Mouse (Mus musculus) heart, embryonic 16.5 days (tissue): ENCODE measurements around the gene Slc9a3r2. TPM values are rescaled to one million over a fixed set of nuclear protein-coding genes. Genes with fewer than 3 reads are reported as not detected.

Experiments used
- ATAC-seq: fragments of 200-750 bp; cut with Nextera tagmentation; replicated peaks from 2 replicates; pipeline ENCODE4 v1.8.0; 2017; ENCODE audit warnings: moderate number of reproducible peaks; ENCODE audit not compliant: insufficient read depth, low FRiP score; ENCODE audit errors: extremely low read depth
- H3K27ac ChIP-seq: fragments of 300-500 bp; sonication (generic); 2 replicates; pipeline ENCODE4 v1.5.1; 2014; ENCODE audit warnings: mild to moderate bottlenecking, low read length, control low read depth, moderate library complexity
- H3K27me3 ChIP-seq: fragments of 300-500 bp; sonication (generic); 2 replicates; pipeline ENCODE4 v1.6.1; 2014; ENCODE audit warnings: low read length, mixed read lengths; ENCODE audit not compliant: control insufficient read depth, insufficient read depth
- H3K36me3 ChIP-seq: fragments of 300-500 bp; sonication (generic); 2 replicates; pipeline ENCODE4 v1.6.1; 2014; ENCODE audit not compliant: control insufficient read depth, insufficient read depth
- H3K4me1 ChIP-seq: fragments of 300-500 bp; sonication (generic); 2 replicates; pipeline ENCODE4 v1.6.1; 2014; ENCODE audit warnings: low read length, mixed read lengths; ENCODE audit not compliant: control insufficient read depth, insufficient read depth
- H3K4me2 ChIP-seq: fragments of 300-500 bp; sonication (generic); 2 replicates; pipeline ENCODE4 v1.6.1; 2014; ENCODE audit warnings: low read depth, mild to moderate bottlenecking, control low read depth, low read length
- H3K4me3 ChIP-seq: fragments of 300-500 bp; sonication (generic); 2 replicates; pipeline ENCODE4 v1.5.1; 2014; ENCODE audit warnings: mild to moderate bottlenecking, control low read depth, low read length
- H3K9ac ChIP-seq: fragments of 300-500 bp; sonication (generic); 2 replicates; pipeline ENCODE4 v1.6.1; 2014; ENCODE audit warnings: low read length, control low read depth
- H3K9me3 ChIP-seq: fragments of 300-500 bp; sonication (generic); replicated peaks from 2 replicates; pipeline ENCODE4 v1.6.1; 2016; ENCODE audit warnings: low read length; ENCODE audit not compliant: control insufficient read depth
- WGBS: fragments of 180-500 bp; shearing (Covaris S2); extraction: QIAGEN DNeasy Blood & Tissue Kit; methylation state at CpG from one replicate; pipeline ENCODE4 v1.1.7; 2014; 5-methylcytosine and 5-hydroxymethylcytosine counted together
- polyA plus RNA-seq: library from polyadenylated mRNA; unstranded; fragments of >200 nt; fragmentation: Nextera tagmentation; extraction: Ambion mirVana; gene quantifications from 2 replicates; pipeline ENCODE4 v1.2.1, GENCODE M21; 2015

Gene Slc9a3r2
- polyA plus RNA-seq: 50.8 and 63.9 TPM in 2 replicates

GRCm38 (mm10) chr17:24650070-24650616, at the start of gene Slc9a3r2:
TSS of gene Slc9a3r2 (minus strand) at chr17:24650327.
- Histone ChIP-seq H3K27ac (peak within 1 kb of the TSS; percentile 67), H3K27me3 (0 out of 2 replicates have a peak, but pooled peaks cover 5% of the 10 kb centered on the region), H3K36me3 (no peaks in the 10 kb centered on the region), H3K4me3 (peak within 1 kb of the TSS; percentile 78), H3K4me2 (peak within 1 kb of the TSS; percentile 98), H3K4me1 (peaks cover 12% of the 10 kb centered on the region), H3K9ac (peak within 1 kb of the TSS; percentile 90), H3K9me3 (no peaks in the 10 kb centered on the region)
- 3% methylated on average over 41 of the region's 41 CpGs for WGBS
- ATAC-seq: peak; percentile 69

- H3K4me1 ChIP-seq: peaks cover 8% of the 10 kb centered on the region; the same call in 1 of the 2 replicates
- no peak overlapping the region for H3K9ac ChIP-seq
- WGBS: 82% methylated on average over 2 of the region's 2 CpGs
- no peaks in the 10 kb centered on the region for H3K27me3 ChIP-seq
- peaks cover 24% of the 10 kb centered on the region for H3K36me3 ChIP-seq
- no peaks in the 10 kb centered on the region for H3K9me3 ChIP-seq
- H3K4me2 ChIP-seq: no peak overlapping the region
- no peak overlapping the region for H3K4me3 ChIP-seq
- H3K27ac ChIP-seq: no peak overlapping the region
- ATAC-seq: no peak
These were observed 49.3 kb upstream of the Slc9a3r2 start for GRCm38 (mm10) chr17:24699473-24699872.

GRCm38 (mm10) chr17:24698715-24699114, 48.6 kb upstream of the Slc9a3r2 start:
- H3K9me3 ChIP-seq: no peaks in the 10 kb centered on the region
- no peaks in the 10 kb centered on the region for H3K27me3 ChIP-seq
- no peak for ATAC-seq
- peaks cover 8% of the 10 kb centered on the region; the same call in 1 of the 2 replicates for H3K4me1 ChIP-seq
- no peak overlapping the region for H3K4me2 ChIP-seq
- H3K36me3 ChIP-seq: peaks cover 17% of the 10 kb centered on the region
- H3K27ac ChIP-seq: no peak overlapping the region
- WGBS: 67% methylated on average over 9 of the region's 9 CpGs
- no peak overlapping the region for H3K9ac ChIP-seq
- H3K4me3 ChIP-seq: no peak overlapping the region

GRCm38 (mm10) chr17:24697985-24698384, 47.9 kb upstream of the Slc9a3r2 start:
- no peak overlapping the region for H3K9ac ChIP-seq
- H3K4me2 ChIP-seq: no peak overlapping the region
- no peak for ATAC-seq
- H3K4me3 ChIP-seq: no peak overlapping the region
- WGBS: 28% methylated on average over 5 of the region's 5 CpGs
- no peak overlapping the region for H3K27ac ChIP-seq
- no peaks in the 10 kb centered on the region for H3K27me3 ChIP-seq
- H3K4me1 ChIP-seq: peaks cover 8% of the 10 kb centered on the region; the same call in 1 of the 2 replicates
- peaks cover 17% of the 10 kb centered on the region for H3K36me3 ChIP-seq
- no peaks in the 10 kb centered on the region for H3K9me3 ChIP-seq

- peak within 1 kb of the TSS; percentile 82 for H3K9ac ChIP-seq
- peak within 1 kb of the TSS; percentile 75 for H3K4me2 ChIP-seq
- H3K9me3 ChIP-seq: no peaks in the 10 kb centered on the region
- H3K4me3 ChIP-seq: peak within 1 kb of the TSS; percentile 71
- H3K4me1 ChIP-seq: peaks cover 8% of the 10 kb centered on the region; the same call in 1 of the 2 replicates
- WGBS: under 1% methylated on average over 68 of the region's 76 CpGs
- H3K27ac ChIP-seq: peak within 1 kb of the TSS; percentile 79
- ATAC-seq: peak; percentile 93
- no peaks in the 10 kb centered on the region for H3K27me3 ChIP-seq
- H3K36me3 ChIP-seq: peaks cover 11% of the 10 kb centered on the region; the same call in 1 of the 2 replicates
These were observed 46.0 kb upstream of the Slc9a3r2 start, which contains the start of the genes Gfer and Noxo1 for GRCm38 (mm10) chr17:24696011-24696697. TSS of gene Gfer (minus strand) at chr17:24696156. TSS of gene Noxo1 (plus strand) at chr17:24696234.

GRCm38 (mm10) chr17:24695326-24696010, 45.3 kb upstream of the Slc9a3r2 start:
- peak; percentile 37 for ATAC-seq
- peaks cover 8% of the 10 kb centered on the region; the same call in 1 of the 2 replicates for H3K4me1 ChIP-seq
- peak overlapping the region; percentile 71 for H3K4me3 ChIP-seq
- H3K9me3 ChIP-seq: no peaks in the 10 kb centered on the region
- 9% methylated on average over 49 of the region's 51 CpGs for WGBS
- H3K36me3 ChIP-seq: peaks cover 5% of the 10 kb centered on the region; the same call in 1 of the 2 replicates
- peak overlapping the region; percentile 79 for H3K27ac ChIP-seq
- peak overlapping the region; percentile 75 for H3K4me2 ChIP-seq
- peak overlapping the region; percentile 82 for H3K9ac ChIP-seq
- H3K27me3 ChIP-seq: peaks cover under 1% of the 10 kb centered on the region; the same call in 1 of the 2 replicates

- Histone ChIP-seq H3K9me3 (no peaks in the 10 kb centered on the region), H3K9ac (no peak overlapping the region), H3K4me3 (no peak overlapping the region), H3K27me3 (peaks cover 30% of the 10 kb centered on the region), H3K36me3 (no peaks in the 10 kb centered on the region), H3K4me2 (no peak overlapping the region), H3K4me1 (peaks cover 23% of the 10 kb centered on the region), H3K27ac (no peak overlapping the region)
- 78% methylated on average over 5 of the region's 5 CpGs for WGBS
- ATAC-seq: no peak
These were observed 42.3 kb upstream of the Slc9a3r2 start for GRCm38 (mm10) chr17:24692385-24692784.

- WGBS: under 1% methylated on average over 54 of the region's 55 CpGs
These were observed 39.3 kb upstream of the Slc9a3r2 start, which contains the start of gene Syngr3 for GRCm38 (mm10) chr17:24689251-24690081. TSS of gene Syngr3 (minus strand) at chr17:24689955.

More at GRCm38 (mm10) chr17:24689251-24690081, 39.3 kb upstream of the Slc9a3r2 start, which contains the start of gene Syngr3:
- Histone ChIP-seq H3K36me3 (no peaks in the 10 kb centered on the region), H3K4me1 (peaks cover 15% of the 10 kb centered on the region), H3K9me3 (no peaks in the 10 kb centered on the region), H3K27ac (no peak within 1 kb of the TSS), H3K4me2 (peak within 1 kb of the TSS; percentile 70), H3K9ac (peak within 1 kb of the TSS; percentile 21), H3K4me3 (peak within 1 kb of the TSS; percentile 52), H3K27me3 (peaks cover 31% of the 10 kb centered on the region)
- no peak for ATAC-seq
